Mouse (Mus musculus) heart, postnatal 0 days (tissue): ENCODE data around the gene Fhl2. TPM values are rescaled to one million over a fixed set of nuclear protein-coding genes. Genes with fewer than 3 reads are reported as not detected.
A peak's percentile ranks its signal among the peaks of the same experiment; 100 is the strongest.

Experiments
- ATAC-seq: fragments of 200-750 bp; cut with Nextera tagmentation; 2 replicates; pipeline ENCODE4 v1.8.0; 2017; ENCODE audit warnings: low read depth, moderate number of reproducible peaks, moderate library complexity; ENCODE audit not compliant: insufficient read depth
- DNase-seq: peaks from one replicate; pipeline ENCODE4 v3.0.0-alpha.2; 2016; ENCODE audit warnings: low spot score
- H3K27ac ChIP-seq: fragments of 300-500 bp; sonication (generic); 2 replicates; pipeline ENCODE4 v1.5.1; 2014; ENCODE audit warnings: low read depth, mild to moderate bottlenecking
- H3K27me3 ChIP-seq: fragments of 300-500 bp; sonication (generic); 2 replicates; pipeline ENCODE4 v1.6.1; 2014; ENCODE audit warnings: low read length, mixed read lengths; ENCODE audit not compliant: control insufficient read depth, insufficient read depth
- H3K36me3 ChIP-seq: fragments of 300-500 bp; sonication (generic); replicated peaks from 2 replicates; pipeline ENCODE4 v1.6.1; 2014; ENCODE audit warnings: low read length, mixed read lengths; ENCODE audit not compliant: control insufficient read depth, insufficient read depth
- H3K4me1 ChIP-seq: fragments of 300-500 bp; sonication (generic); 2 replicates; pipeline ENCODE4 v1.6.1; 2014; ENCODE audit warnings: antibody characterized with exemption; ENCODE audit not compliant: control insufficient read depth, insufficient read depth
- H3K4me2 ChIP-seq: fragments of 300-500 bp; sonication (generic); 2 replicates; pipeline ENCODE4 v1.6.1; 2014; ENCODE audit warnings: low read depth, mild to moderate bottlenecking, low read length, moderate library complexity
- H3K4me3 ChIP-seq: fragments of 300-500 bp; sonication (generic); 2 replicates; pipeline ENCODE4 v1.5.1; 2014; ENCODE audit warnings: low read depth, low read length
- H3K9ac ChIP-seq: fragments of 300-500 bp; sonication (generic); replicated peaks from 2 replicates; pipeline ENCODE4 v1.6.1; 2014; ENCODE audit warnings: low read depth, low read length, mixed read lengths
- H3K9me3 ChIP-seq: fragments of 300-500 bp; sonication (generic); replicated peaks from 2 replicates; pipeline ENCODE4 v1.6.1; 2016; ENCODE audit warnings: low read length; ENCODE audit not compliant: control insufficient read depth
- CTCF ChIP-seq: IDR thresholded peaks from 2 replicates; pipeline ENCODE4 v1.5.1; 2016; ENCODE audit warnings: antibody characterized with exemption, control low read depth, low read depth
- EP300 ChIP-seq: IDR thresholded peaks from 2 replicates; pipeline ENCODE4 v1.6.1; 2016; ENCODE audit warnings: antibody characterized with exemption, low read depth
- WGBS: fragments of 180-500 bp; shearing (Covaris S2); extraction: QIAGEN DNeasy Blood & Tissue Kit; methylation state at CpG from one replicate; pipeline ENCODE4 v1.1.7; 2014; 5-methylcytosine and 5-hydroxymethylcytosine counted together
- polyA plus RNA-seq: library from polyadenylated mRNA; unstranded; fragments of >200 nt; fragmentation: Nextera tagmentation; extraction: Ambion mirVana; gene quantifications from 2 replicates; pipeline ENCODE4 v1.2.1, GENCODE M21; 2015
- total RNA-seq: library from RNA; depleted of rRNA; stranded (reverse); fragments of >200 nt; gene quantifications from 2 replicates; pipeline ENCODE4 v1.2.3, GENCODE M21; 2014; ENCODE audit warnings: low replicate concordance

Fhl2 gene
- total and polyA plus RNA-seq, 2 experiments from 2014 or later: 1,129 to 2,942 TPM

GRCm38 (mm10) chr1:43178378-43178777 is 18.4 kb downstream of the Fhl2 start:
- H3K27ac ChIP-seq: peak overlapping the region; percentile 22; the same call in 1 of the 2 replicates
- peaks cover 44% of the 10 kb centered on the region for H3K4me1 ChIP-seq
- H3K9ac ChIP-seq: no peak overlapping the region
- no peaks in the 10 kb centered on the region for H3K27me3 ChIP-seq
- no peak overlapping the region for H3K4me3 ChIP-seq
- TF ChIP-seq CTCF: no peak
- TF ChIP-seq EP300: no peak
- ATAC-seq: no peak
- no peak overlapping the region for H3K4me2 ChIP-seq
- no peak for DNase-seq
- 63% methylated on average over 6 of the region's 6 CpGs for WGBS
- no peaks in the 10 kb centered on the region for H3K9me3 ChIP-seq
- peaks cover 27% of the 10 kb centered on the region for H3K36me3 ChIP-seq

- Histone ChIP-seq H3K4me1 (peaks cover 67% of the 10 kb centered on the region), H3K4me2 (peak overlapping the region; percentile 24), H3K9ac (no peak overlapping the region), H3K9me3 (no peaks in the 10 kb centered on the region), H3K36me3 (peaks cover 15% of the 10 kb centered on the region), H3K27ac (peak overlapping the region; percentile 75), H3K27me3 (no peaks in the 10 kb centered on the region), H3K4me3 (no peak overlapping the region)
- no peak for TF ChIP-seq CTCF
- no peak for TF ChIP-seq EP300
- DNase-seq (peak; percentile 74), ATAC-seq (peak; percentile 62)
- 26% methylated on average over 7 of the region's 7 CpGs for WGBS
Observed at GRCm38 (mm10) chr1:43173283-43174226, 23.2 kb downstream of the Fhl2 start.

GRCm38 (mm10) chr1:43171816-43172215 is 25.0 kb downstream of the Fhl2 start:
- 50% methylated on average over 6 of the region's 6 CpGs for WGBS
- H3K4me2 ChIP-seq: no peak overlapping the region
- TF ChIP-seq CTCF (no peak), EP300 (no peak)
- H3K4me1 ChIP-seq: peaks cover 73% of the 10 kb centered on the region
- H3K9me3 ChIP-seq: no peaks in the 10 kb centered on the region
- H3K9ac ChIP-seq: peak overlapping the region; percentile 8; the same call in 1 of the 2 replicates
- peak overlapping the region; percentile 56 for H3K27ac ChIP-seq
- no peak overlapping the region for H3K4me3 ChIP-seq
- no peak for ATAC-seq
- H3K27me3 ChIP-seq: no peaks in the 10 kb centered on the region
- no peak for DNase-seq
- H3K36me3 ChIP-seq: peaks cover 12% of the 10 kb centered on the region

GRCm38 (mm10) chr1:43171093-43171492 is 25.7 kb downstream of the Fhl2 start:
- ATAC-seq: no peak
- Histone ChIP-seq H3K4me1 (peaks cover 73% of the 10 kb centered on the region), H3K9me3 (no peaks in the 10 kb centered on the region), H3K4me2 (no peak overlapping the region), H3K9ac (0 out of 2 replicates have a peak overlapping the region, but pooled peaks have one; percentile 8), H3K36me3 (peaks cover 12% of the 10 kb centered on the region), H3K4me3 (no peak overlapping the region), H3K27ac (peak overlapping the region; percentile 56), H3K27me3 (no peaks in the 10 kb centered on the region)
- TF ChIP-seq CTCF (no peak), EP300 (no peak)
- 10% methylated on average over 3 of the region's 3 CpGs for WGBS
- no peak for DNase-seq

GRCm38 (mm10) chr1:43169661-43170060 is 27.1 kb downstream of the Fhl2 start:
- Histone ChIP-seq H3K27ac (peak overlapping the region; percentile 64), H3K27me3 (no peaks in the 10 kb centered on the region), H3K4me1 (peaks cover 64% of the 10 kb centered on the region), H3K9me3 (no peaks in the 10 kb centered on the region), H3K4me2 (no peak overlapping the region), H3K36me3 (peaks cover 7% of the 10 kb centered on the region; the same call in 1 of the 2 replicates), H3K9ac (no peak overlapping the region), H3K4me3 (no peak overlapping the region)
- no peak for TF ChIP-seq CTCF
- TF ChIP-seq EP300: no peak
- WGBS: 79% methylated on average over 1 of the region's 1 CpGs
- ATAC-seq (no peak), DNase-seq (no peak)
